Mouse (Mus musculus): Measurements from ENCODE around the gene Hs1bp3.

Hs1bp3 gene

GRCm38 (mm10) chr12:8301841-8302431 is 11.3 kb upstream of the Hs1bp3 start, which contains the start of gene Gdf7:
Gene Gdf7 (minus strand): TSS chr12:8301954.
- DNase-seq, result peak; percentile 41

GRCm38 (mm10) chr12:8305258-8305657 is 8.0 kb upstream of the Hs1bp3 start:
- DNase-seq, result no peak

DNA sequence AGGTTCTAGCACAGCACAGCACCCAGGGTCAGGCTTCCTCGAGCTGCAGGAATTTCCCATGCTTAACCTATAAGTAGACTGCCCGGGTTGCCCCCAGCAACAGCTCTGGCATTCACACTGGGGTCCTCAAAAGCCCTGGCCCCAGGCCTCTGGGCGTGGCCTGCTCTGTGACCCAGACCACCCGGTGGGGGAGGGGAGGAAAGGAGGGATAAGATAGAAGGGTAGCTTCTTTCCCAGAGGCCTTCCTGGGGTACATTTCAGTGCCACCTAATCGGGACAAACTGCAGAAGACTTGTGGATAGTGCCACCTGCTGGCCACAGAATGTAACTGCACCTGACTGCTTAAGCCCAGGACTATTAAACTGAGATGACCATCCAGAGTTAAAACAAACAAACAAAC is 6.8 kb upstream of the Hs1bp3 start:
- peak; percentile 76 for DNase-seq

DNA sequence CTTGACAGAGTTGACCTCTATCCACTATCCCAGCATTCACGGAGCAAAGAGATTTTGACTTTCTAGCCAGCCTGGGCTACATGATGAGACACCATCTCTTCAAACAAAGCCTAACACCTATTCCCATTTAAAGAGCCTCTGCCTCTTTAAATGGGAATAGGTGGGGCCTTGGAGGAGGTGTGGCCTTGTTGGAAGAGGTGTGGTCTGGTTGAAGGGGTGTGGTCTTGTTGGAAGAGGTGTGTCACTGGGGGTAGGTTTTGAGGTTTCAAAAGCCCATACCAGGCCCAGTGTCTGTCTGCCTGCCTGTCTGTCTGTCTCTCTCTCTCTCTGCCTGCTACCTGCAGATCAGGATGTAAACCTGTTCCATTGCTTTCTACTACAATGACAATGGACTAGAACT is 6.3 kb upstream of the Hs1bp3 start:
- no peak for DNase-seq

DNA sequence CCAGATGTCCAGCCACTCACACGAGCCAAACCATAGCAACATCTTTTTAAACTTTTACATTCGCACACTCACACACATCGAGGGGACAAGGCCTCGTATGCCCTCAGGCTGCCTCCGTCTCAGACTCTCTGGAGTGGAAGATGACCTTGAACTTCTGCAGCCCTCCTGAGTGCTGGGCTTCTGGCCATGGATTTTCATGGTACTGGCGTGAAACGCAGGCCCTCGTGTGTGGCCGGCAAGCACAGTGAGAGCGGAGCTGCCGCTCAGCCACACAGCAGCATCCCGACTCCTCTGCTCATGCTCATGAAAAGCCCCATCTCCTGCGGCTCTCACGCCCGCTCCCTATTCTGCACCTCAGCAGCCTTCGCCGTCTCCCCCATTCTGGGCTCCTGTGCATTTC is 2.2 kb upstream of the Hs1bp3 start:
- DNase-seq, result no peak

- no peak for DNase-seq
Observed at GRCm38 (mm10) chr12:8312266-8312665, 966 bp upstream of the Hs1bp3 start.

DNA sequence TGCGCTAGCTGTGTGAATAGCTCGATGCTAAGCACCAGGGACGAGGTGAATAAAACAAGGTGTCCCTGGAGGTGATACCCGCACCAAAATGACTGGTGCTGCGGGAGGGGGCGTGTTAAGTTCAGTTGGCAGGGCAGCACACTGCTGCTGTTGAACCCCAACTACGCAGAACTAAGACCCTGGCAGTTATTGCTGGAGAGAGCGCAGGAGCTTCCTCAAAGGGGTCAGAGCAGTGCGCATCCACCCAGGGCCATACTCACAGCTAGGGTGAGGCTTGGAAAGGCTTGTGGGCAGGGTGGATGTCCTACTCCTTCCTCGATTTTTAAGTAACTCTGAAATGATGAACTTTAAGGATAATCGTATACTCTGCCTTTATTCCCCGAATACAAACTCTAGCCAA is 541 bp downstream of the Hs1bp3 start:
- no peak for DNase-seq

- no peak for DNase-seq
Observed at GRCm38 (mm10) chr12:8316541-8316940, 3.3 kb downstream of the Hs1bp3 start.

DNA sequence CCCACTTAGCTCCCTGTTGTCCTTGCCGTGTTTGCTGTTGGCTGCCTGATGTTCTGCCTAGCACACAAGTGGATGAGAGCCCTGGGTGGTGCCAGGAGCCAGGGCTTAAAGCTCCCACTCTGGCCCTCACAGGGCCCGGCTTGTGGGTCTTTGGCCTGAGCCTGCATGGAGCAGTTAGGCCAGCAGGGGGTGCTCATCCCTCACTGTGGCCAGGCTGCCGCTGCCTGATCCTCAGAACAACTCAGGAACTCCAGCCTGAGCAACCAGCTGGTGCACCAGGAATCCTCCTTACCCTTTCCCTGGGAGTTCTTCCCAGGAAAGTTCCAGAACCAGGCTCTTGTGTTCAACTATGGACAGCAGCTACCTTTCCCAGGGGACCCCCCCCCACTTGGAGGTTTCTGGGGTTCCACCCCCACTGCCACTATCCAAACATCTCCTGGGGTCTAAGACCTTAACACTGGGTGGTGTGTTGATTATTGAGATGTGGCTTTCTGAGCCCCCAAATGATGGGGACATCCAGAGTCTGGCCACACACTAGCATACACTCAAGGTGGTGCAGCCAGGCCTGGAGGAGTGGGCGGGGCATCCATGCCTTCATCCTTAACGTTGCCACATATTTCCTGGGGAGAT is 7.0 kb downstream of the Hs1bp3 start:
- DNase-seq, result peak; percentile 87

GRCm38 (mm10) chr12:8321506-8321905 is 8.3 kb downstream of the Hs1bp3 start:
- DNase-seq, result no peak

GRCm38 (mm10) chr12:8324086-8324485 is 10.9 kb downstream of the Hs1bp3 start:
- no peak for DNase-seq

- DNase-seq, result no peak
Observed at GRCm38 (mm10) chr12:8325245-8325942, 12.2 kb downstream of the Hs1bp3 start.

DNA sequence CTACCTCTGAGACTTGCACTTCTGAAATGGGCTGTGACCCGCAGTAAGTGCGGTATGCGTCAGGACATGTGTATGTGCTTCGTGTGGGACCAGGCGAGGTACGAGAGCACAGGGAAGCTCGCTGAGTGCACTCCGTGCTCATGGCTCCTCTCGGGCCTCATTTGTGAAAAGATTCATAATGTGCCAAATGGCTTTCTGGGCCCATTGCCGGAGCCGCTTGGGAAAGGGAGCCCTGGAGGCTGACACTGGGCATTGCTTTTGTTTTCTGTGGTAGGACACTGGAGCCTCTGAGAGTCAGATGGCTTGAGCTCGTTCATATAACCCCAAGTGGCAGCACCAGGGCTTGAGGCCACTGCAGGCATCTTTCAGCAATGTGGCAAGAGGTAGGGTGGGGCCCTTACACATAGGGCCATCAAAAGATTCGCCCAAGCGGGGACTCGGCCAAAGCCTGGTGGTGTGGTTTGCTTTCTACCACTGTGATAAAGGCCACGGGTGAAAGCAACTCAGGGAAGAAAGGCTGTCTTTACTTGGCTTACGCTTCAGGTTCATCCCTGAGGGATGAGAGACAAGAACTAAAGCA is 12.8 kb downstream of the Hs1bp3 start:
- DNase-seq, result no peak

DNA sequence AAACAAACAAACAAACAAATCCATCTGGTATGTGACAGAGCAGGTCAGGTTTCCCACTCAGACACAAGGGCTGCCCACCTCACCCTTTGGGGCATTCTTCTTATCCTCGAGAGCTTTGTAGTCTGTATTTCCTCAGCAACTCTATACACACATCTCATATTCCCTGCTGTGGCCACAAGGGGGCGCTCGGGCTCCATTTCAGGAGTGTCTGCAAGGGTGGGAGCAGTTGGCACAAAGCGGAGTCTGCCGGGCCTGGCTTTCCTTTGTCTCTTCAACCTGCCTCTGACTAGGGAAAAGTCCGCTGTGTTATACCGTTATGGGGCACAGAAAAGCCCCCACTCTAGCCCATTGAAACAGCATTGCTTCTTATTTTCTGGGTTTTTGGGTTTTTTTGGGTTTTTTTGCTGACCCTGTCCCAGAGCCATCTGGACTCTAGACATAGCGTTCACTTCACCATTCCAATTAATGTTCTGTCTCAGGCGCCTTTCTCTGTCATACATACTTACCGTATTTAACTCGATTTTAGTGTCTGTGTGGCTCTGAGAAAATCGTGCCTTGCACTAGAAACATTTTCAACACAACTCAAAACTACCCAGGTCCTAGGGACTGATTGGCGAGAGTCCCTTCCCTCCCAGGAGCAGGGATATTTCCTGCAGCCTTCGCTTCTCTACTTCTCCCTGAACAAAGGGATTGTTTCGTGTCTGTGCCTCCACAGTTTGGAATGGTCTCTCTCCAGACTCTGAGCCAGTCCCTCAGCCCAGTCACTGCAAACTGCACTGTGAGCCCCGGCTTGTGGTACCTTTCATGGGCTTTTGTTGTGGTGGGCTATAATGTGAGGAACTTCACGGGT is 13.8 kb downstream of the Hs1bp3 start:
- DNase-seq, result peak; percentile 94

GRCm38 (mm10) chr12:8327675-8328053 is 14.4 kb downstream of the Hs1bp3 start:
- DNase-seq, result no peak

GRCm38 (mm10) chr12:8329236-8329635 is 16.0 kb downstream of the Hs1bp3 start:
- no peak for DNase-seq

GRCm38 (mm10) chr12:8331489-8332173 is 18.4 kb downstream of the Hs1bp3 start:
- peak; percentile 34 for DNase-seq

DNA sequence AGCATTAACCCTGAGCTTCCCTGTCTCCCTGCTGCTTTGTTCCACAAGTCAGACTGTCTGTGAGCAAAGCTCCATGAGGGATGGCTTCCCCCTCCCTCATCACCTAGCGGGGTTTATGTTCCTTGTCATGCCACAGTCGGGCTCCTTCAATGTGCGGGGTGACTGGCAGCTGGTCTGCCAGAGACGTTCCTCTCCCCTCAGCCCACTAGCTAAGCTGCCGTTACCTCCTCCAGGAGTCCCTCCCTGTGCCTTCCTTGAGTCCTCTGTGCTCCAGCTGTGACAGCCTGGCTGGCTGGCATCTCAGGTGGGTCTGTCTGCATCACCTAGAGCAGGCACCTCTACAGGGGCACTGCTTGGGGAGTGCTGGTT is 18.9 kb downstream of the Hs1bp3 start:
- no peak for DNase-seq

DNA sequence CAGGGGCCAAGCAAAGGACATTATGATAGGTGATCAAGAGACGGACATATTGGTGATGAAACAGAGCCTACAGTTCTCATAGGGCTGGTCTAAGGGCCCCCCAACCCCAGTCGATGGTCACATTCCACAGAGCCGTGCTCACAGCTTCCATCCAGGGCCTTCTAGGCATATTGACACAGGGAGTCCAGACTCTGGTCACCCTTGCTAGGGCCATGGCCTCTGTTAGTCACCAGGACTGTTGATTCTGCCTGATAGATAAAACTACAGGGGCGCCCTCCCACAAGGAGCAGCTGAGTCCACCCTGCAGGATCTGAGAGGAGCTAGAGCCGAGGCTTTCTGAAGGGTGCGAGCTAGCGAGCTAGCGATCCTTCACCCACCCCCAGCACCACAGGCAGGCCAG is 20.4 kb downstream of the Hs1bp3 start:
- DNase-seq, result no peak

GRCm38 (mm10) chr12:8334261-8334660 is 21.0 kb downstream of the Hs1bp3 start:
- DNase-seq, result peak; percentile 41

- no peak for DNase-seq
Observed at GRCm38 (mm10) chr12:8335503-8335902, 22.3 kb downstream of the Hs1bp3 start.

DNA sequence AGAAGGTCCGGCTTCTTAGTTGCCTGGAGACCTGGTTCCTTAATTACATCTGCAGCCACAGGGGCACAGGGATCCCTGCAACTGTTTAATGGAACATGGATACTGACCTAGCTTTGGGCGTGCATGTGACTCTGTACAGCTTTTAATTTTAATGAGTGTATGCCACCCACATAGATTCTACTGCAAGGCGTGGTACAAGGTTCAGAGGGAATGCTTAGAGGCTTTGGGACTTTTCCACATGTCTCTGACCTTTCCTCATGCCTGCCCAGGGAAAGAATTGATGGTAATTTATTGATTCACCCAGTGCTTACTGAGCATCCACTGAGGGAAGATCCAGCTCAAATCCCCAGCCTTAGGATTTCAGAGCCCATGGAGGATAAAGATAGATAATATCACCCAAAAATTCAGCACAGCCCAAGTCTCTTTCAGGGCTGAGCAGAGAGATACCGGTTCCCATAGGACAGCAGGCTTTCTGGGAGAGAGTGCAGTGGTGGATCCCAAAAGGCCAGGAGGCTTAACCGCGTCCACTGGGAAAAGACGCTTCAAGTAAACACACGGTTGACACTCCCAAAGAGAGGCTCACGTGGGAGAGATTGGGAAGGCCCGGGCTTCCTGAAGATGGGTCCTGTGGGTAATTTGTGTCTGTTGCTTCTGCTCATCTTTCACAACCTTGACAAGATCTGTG is 23.5 kb downstream of the Hs1bp3 start:
- no peak for DNase-seq

Data from kidney, postnatal 14 days (tissue).